In genomic region chr9:34555699-34556098, GRCm38 (mm10) we compare ENCODE assay signal across 15 mouse cellular contexts.
DNase-seq lines count a peak whose midpoint lies in the region; ATAC-seq and TF ChIP-seq lines count a peak whose summit lies in the region.
"Had no signal": no experiment of that assay in that cellular context is flagged by ENCODE, and none has a peak within 500 bp of the region (broad histone marks: within the 10 kb centered on the region; RNA-seq: fewer than 3 reads in every experiment).

No protein-coding gene starts in this region.

- no peak overlapping the region for H3K4me2 ChIP-seq in midbrain, embryonic 11.5 days
- no peak overlapping the region for H3K4me2 ChIP-seq in hindbrain, embryonic 16.5 days (ENCODE audit: low read length)
- no peak overlapping the region for H3K4me2 ChIP-seq in midbrain, postnatal 0 days (ENCODE audit: low read depth, low read length, poor library complexity, severe bottlenecking)
- H3K4me2 ChIP-seq: forebrain, embryonic 15.5 days; limb, embryonic 15.5 days had no signal

- peaks cover 43% of the 10 kb centered on the region for H3K4me1 ChIP-seq in midbrain, embryonic 10.5 days
- H3K4me1 ChIP-seq in midbrain, embryonic 11.5 days (ENCODE audit: control insufficient read depth, insufficient read depth, low read length), result peaks cover 25% of the 10 kb centered on the region
- H3K4me1 ChIP-seq in hindbrain, embryonic 16.5 days (ENCODE audit: control insufficient read depth, insufficient read depth, low read depth, low read length), result peaks cover 44% of the 10 kb centered on the region
- peaks cover 42% of the 10 kb centered on the region for H3K4me1 ChIP-seq in midbrain, postnatal 0 days (ENCODE audit: insufficient read depth, low read length)

- DNase-seq in midbrain, embryonic 10.5 days (ENCODE audit: low spot score), result no peak
- no peak for DNase-seq in midbrain, embryonic 11.5 days (ENCODE audit: low spot score, missing footprints)
- DNase-seq in midbrain, postnatal 0 days (ENCODE audit: low spot score), result no peak
- DNase-seq in adrenal gland, postnatal 4 days (ENCODE audit: low spot score in 2 of 2), result no peak
- DNase-seq in frontal cortex, postnatal 14 days (ENCODE audit: low spot score in 2 of 2), result no peak
- no peak for DNase-seq in cerebellum, postnatal 10 days
- DNase-seq: adrenal gland, adult 2 months; cerebellum, adult 9-11 months; gastrocnemius, postnatal 36 days; kidney, adult 2 months; layer of hippocampus, postnatal 36 days; lung, postnatal 10 days had no signal

- H3K9ac ChIP-seq in midbrain, embryonic 11.5 days (ENCODE audit: low read length), result no peak overlapping the region
- no peak overlapping the region for H3K9ac ChIP-seq in hindbrain, embryonic 16.5 days (ENCODE audit: low read depth, low read length)
- no peak overlapping the region for H3K9ac ChIP-seq in midbrain, postnatal 0 days (replicated peaks; ENCODE audit: low read length, poor library complexity, severe bottlenecking)
- H3K9ac ChIP-seq: forebrain, embryonic 15.5 days; limb, embryonic 15.5 days had no signal

- 0 out of 2 replicates have a peak overlapping the region, but pooled peaks have one; percentile 38 for H3K27ac ChIP-seq in midbrain, embryonic 10.5 days (replicated peaks)
- no peak overlapping the region for H3K27ac ChIP-seq in midbrain, embryonic 11.5 days (ENCODE audit: low read depth, low read length)
- peak overlapping the region; percentile 40; the same call in 1 of the 2 replicates for H3K27ac ChIP-seq in hindbrain, embryonic 16.5 days (ENCODE audit: low read depth, low read length)
- H3K27ac ChIP-seq in midbrain, postnatal 0 days (ENCODE audit: low read depth, low read length), result 0 out of 2 replicates have a peak overlapping the region, but pooled peaks have one; percentile 55
- H3K27ac ChIP-seq: forebrain, embryonic 15.5 days; limb, embryonic 15.5 days had no signal

- peaks cover 36% of the 10 kb centered on the region for H3K27me3 ChIP-seq in midbrain, embryonic 10.5 days (ENCODE audit: low read depth, poor library complexity, severe bottlenecking)
- H3K27me3 ChIP-seq in midbrain, embryonic 11.5 days (ENCODE audit: control insufficient read depth, insufficient read depth, low read length), result no peaks in the 10 kb centered on the region
- H3K27me3 ChIP-seq in hindbrain, embryonic 16.5 days (replicated peaks; ENCODE audit: control insufficient read depth, insufficient read depth, low read length), result no peaks in the 10 kb centered on the region
- H3K27me3 ChIP-seq in midbrain, postnatal 0 days (ENCODE audit: insufficient read depth, low read length), result no peaks in the 10 kb centered on the region
- H3K27me3 ChIP-seq: forebrain, embryonic 15.5 days; limb, embryonic 15.5 days had no signal

- 56% methylated on average over 2 of the region's 2 CpGs for WGBS in midbrain, embryonic 10.5 days
- WGBS in midbrain, embryonic 11.5 days, result 31% methylated on average over 2 of the region's 2 CpGs
- 21% methylated on average over 2 of the region's 2 CpGs for WGBS in hindbrain, embryonic 16.5 days
- 9% methylated on average over 2 of the region's 2 CpGs for WGBS in midbrain, postnatal 0 days

- H3K9me3 ChIP-seq in midbrain, embryonic 10.5 days (replicated peaks), result no peaks in the 10 kb centered on the region
- H3K9me3 ChIP-seq in midbrain, embryonic 11.5 days (ENCODE audit: control insufficient read depth, low read length), result no peaks in the 10 kb centered on the region
- H3K9me3 ChIP-seq in hindbrain, embryonic 16.5 days (ENCODE audit: control insufficient read depth, low read length), result no peaks in the 10 kb centered on the region
- no peaks in the 10 kb centered on the region for H3K9me3 ChIP-seq in midbrain, postnatal 0 days (ENCODE audit: low read length)
- H3K9me3 ChIP-seq: forebrain, embryonic 15.5 days; limb, embryonic 15.5 days had no signal

- no peak for TF ChIP-seq CTCF in midbrain, postnatal 0 days (IDR thresholded peaks at IDR 0.05)

- no peak for ATAC-seq in midbrain, embryonic 11.5 days (ENCODE audit: low FRiP score)
- ATAC-seq in hindbrain, embryonic 16.5 days, result no peak
- no peak; the same call in 1 of the 2 replicates for ATAC-seq in midbrain, postnatal 0 days (ENCODE audit: low FRiP score)
- ATAC-seq: forebrain, embryonic 15.5 days had no signal

- no peaks in the 10 kb centered on the region for H3K36me3 ChIP-seq in midbrain, embryonic 10.5 days
- H3K36me3 ChIP-seq in midbrain, embryonic 11.5 days (ENCODE audit: control insufficient read depth, insufficient read depth, low read length), result no peaks in the 10 kb centered on the region
- no peaks in the 10 kb centered on the region for H3K36me3 ChIP-seq in hindbrain, embryonic 16.5 days (ENCODE audit: control insufficient read depth, insufficient read depth, low read length)
- no peaks in the 10 kb centered on the region for H3K36me3 ChIP-seq in midbrain, postnatal 0 days (ENCODE audit: insufficient read depth, low read length)
- H3K36me3 ChIP-seq: forebrain, embryonic 15.5 days; limb, embryonic 15.5 days had no signal

- H3K4me3 ChIP-seq in midbrain, embryonic 10.5 days, result no peak overlapping the region
- no peak overlapping the region for H3K4me3 ChIP-seq in midbrain, embryonic 11.5 days (ENCODE audit: low read depth, low read length)
- no peak overlapping the region for H3K4me3 ChIP-seq in hindbrain, embryonic 16.5 days (ENCODE audit: low read length)
- no peak overlapping the region for H3K4me3 ChIP-seq in midbrain, postnatal 0 days (ENCODE audit: low read depth, low read length)
- H3K4me3 ChIP-seq: forebrain, embryonic 15.5 days; limb, embryonic 15.5 days had no signal
